Mouse (Mus musculus) intestine, embryonic 16.5 days (tissue): Measurements from ENCODE around the gene Acaca. TPM values are rescaled to one million over a fixed set of nuclear protein-coding genes. Genes with fewer than 3 reads are reported as not detected.

ENCODE experiments used
- ATAC-seq: fragments of 200-750 bp; cut with Nextera tagmentation; 2 replicates; pipeline ENCODE4 v1.8.0; 2017; ENCODE audit warnings: moderate TSS enrichment, moderate library complexity
- H3K27ac ChIP-seq: fragments of 300-500 bp; sonication (generic); 2 replicates; pipeline ENCODE4 v1.5.1; 2014; ENCODE audit warnings: mild to moderate bottlenecking, low read length
- H3K27me3 ChIP-seq: fragments of 300-500 bp; sonication (generic); replicated peaks from 2 replicates; pipeline ENCODE4 v1.6.1; 2014; ENCODE audit warnings: low read length, control low read depth, mixed read lengths; ENCODE audit not compliant: control insufficient read depth, insufficient read depth
- H3K36me3 ChIP-seq: fragments of 300-500 bp; sonication (generic); 2 replicates; pipeline ENCODE4 v1.6.1; 2014; ENCODE audit warnings: low read length, control low read depth; ENCODE audit not compliant: control insufficient read depth, insufficient read depth
- H3K4me1 ChIP-seq: fragments of 300-500 bp; sonication (generic); 2 replicates; pipeline ENCODE4 v1.6.1; 2014; ENCODE audit warnings: low read length, control low read depth, mixed read lengths; ENCODE audit not compliant: control insufficient read depth, insufficient read depth
- H3K4me2 ChIP-seq: fragments of 300-500 bp; sonication (generic); 2 replicates; pipeline ENCODE4 v1.6.1; 2014; ENCODE audit warnings: low read depth, low read length, control low read depth
- H3K4me3 ChIP-seq: fragments of 300-500 bp; sonication (generic); 2 replicates; pipeline ENCODE4 v1.5.1; 2014; ENCODE audit warnings: mild to moderate bottlenecking, low read length
- H3K9ac ChIP-seq: fragments of 300-500 bp; sonication (generic); 2 replicates; pipeline ENCODE4 v1.6.1; 2014; ENCODE audit warnings: low read depth, low read length
- H3K9me3 ChIP-seq: fragments of 300-500 bp; sonication (generic); 2 replicates; pipeline ENCODE4 v1.6.1; 2016; ENCODE audit warnings: low read length, control low read depth; ENCODE audit not compliant: control insufficient read depth
- WGBS: fragments of 180-500 bp; shearing (Covaris S2); extraction: QIAGEN DNeasy Blood & Tissue Kit; methylation state at CpG from one replicate; pipeline ENCODE4 v1.1.7; 2014; 5-methylcytosine and 5-hydroxymethylcytosine counted together
- polyA plus RNA-seq: library from polyadenylated mRNA; unstranded; fragments of >200 nt; fragmentation: Nextera tagmentation; extraction: Ambion mirVana; gene quantifications from 2 replicates; pipeline ENCODE4 v1.2.1, GENCODE M21; 2015

Gene Acaca
- polyA plus RNA-seq, 1 experiment from 2014 or later: 8.3 TPM

GRCm38 (mm10) chr11:84193249-84193648 is 63.8 kb downstream of the Acaca start:
- no peak overlapping the region for H3K4me2 ChIP-seq
- no peak overlapping the region for H3K4me3 ChIP-seq
- ATAC-seq: no peak
- WGBS: 75% methylated on average over 10 of the region's 10 CpGs
- no peak overlapping the region for H3K9ac ChIP-seq
- H3K27me3 ChIP-seq: no peaks in the 10 kb centered on the region
- no peak overlapping the region for H3K27ac ChIP-seq
- H3K36me3 ChIP-seq: peaks cover 6% of the 10 kb centered on the region; the same call in 1 of the 2 replicates
- no peaks in the 10 kb centered on the region for H3K4me1 ChIP-seq
- H3K9me3 ChIP-seq: no peaks in the 10 kb centered on the region

- Histone ChIP-seq H3K4me3 (no peak overlapping the region), H3K4me2 (no peak overlapping the region), H3K36me3 (peaks cover 6% of the 10 kb centered on the region; the same call in 1 of the 2 replicates), H3K27ac (no peak overlapping the region), H3K4me1 (no peaks in the 10 kb centered on the region), H3K27me3 (no peaks in the 10 kb centered on the region), H3K9me3 (no peaks in the 10 kb centered on the region), H3K9ac (no peak overlapping the region)
- 88% methylated on average over 3 of the region's 3 CpGs for WGBS
- no peak for ATAC-seq
Observed at GRCm38 (mm10) chr11:84194751-84195150, 65.3 kb downstream of the Acaca start.

- Histone ChIP-seq H3K9ac (no peak overlapping the region), H3K9me3 (no peaks in the 10 kb centered on the region), H3K4me3 (no peak overlapping the region), H3K4me1 (no peaks in the 10 kb centered on the region), H3K27me3 (no peaks in the 10 kb centered on the region), H3K36me3 (peaks cover 6% of the 10 kb centered on the region; the same call in 1 of the 2 replicates), H3K4me2 (no peak overlapping the region), H3K27ac (no peak overlapping the region)
- WGBS: 92% methylated on average over 3 of the region's 3 CpGs
- ATAC-seq: no peak
Observed at GRCm38 (mm10) chr11:84197607-84198402, 68.3 kb downstream of the Acaca start.

GRCm38 (mm10) chr11:84205776-84206175 is 76.3 kb downstream of the Acaca start:
- Histone ChIP-seq H3K4me2 (no peak overlapping the region), H3K27ac (no peak overlapping the region), H3K9ac (no peak overlapping the region), H3K4me1 (no peaks in the 10 kb centered on the region), H3K36me3 (0 out of 2 replicates have a peak, but pooled peaks cover 2% of the 10 kb centered on the region), H3K4me3 (no peak overlapping the region), H3K9me3 (no peaks in the 10 kb centered on the region), H3K27me3 (no peaks in the 10 kb centered on the region)
- no peak for ATAC-seq
- 62% methylated on average over 4 of the region's 4 CpGs for WGBS

- Histone ChIP-seq H3K4me1 (no peaks in the 10 kb centered on the region), H3K9ac (no peak overlapping the region), H3K36me3 (no peaks in the 10 kb centered on the region), H3K9me3 (no peaks in the 10 kb centered on the region), H3K4me2 (no peak overlapping the region), H3K27me3 (no peaks in the 10 kb centered on the region), H3K27ac (no peak overlapping the region), H3K4me3 (no peak overlapping the region)
- ATAC-seq: no peak
- 97% methylated on average over 6 of the region's 6 CpGs for WGBS
Observed at GRCm38 (mm10) chr11:84210876-84211275, 81.4 kb downstream of the Acaca start.

GRCm38 (mm10) chr11:84218951-84219350 is 89.5 kb downstream of the Acaca start:
- H3K4me2 ChIP-seq: no peak overlapping the region
- H3K9ac ChIP-seq: no peak overlapping the region
- H3K4me1 ChIP-seq: no peaks in the 10 kb centered on the region
- H3K36me3 ChIP-seq: no peaks in the 10 kb centered on the region; the same call in 1 of the 2 replicates
- H3K27ac ChIP-seq: no peak overlapping the region
- no peak overlapping the region for H3K4me3 ChIP-seq
- no peaks in the 10 kb centered on the region for H3K27me3 ChIP-seq
- 75% methylated on average over 4 of the region's 4 CpGs for WGBS
- no peak for ATAC-seq
- no peaks in the 10 kb centered on the region for H3K9me3 ChIP-seq

- H3K9ac ChIP-seq: no peak overlapping the region
- H3K36me3 ChIP-seq: no peaks in the 10 kb centered on the region
- no peaks in the 10 kb centered on the region for H3K9me3 ChIP-seq
- H3K27ac ChIP-seq: no peak overlapping the region
- H3K4me3 ChIP-seq: no peak overlapping the region
- ATAC-seq: no peak
- no peaks in the 10 kb centered on the region for H3K27me3 ChIP-seq
- no peak overlapping the region for H3K4me2 ChIP-seq
- H3K4me1 ChIP-seq: no peaks in the 10 kb centered on the region; the same call in 1 of the 2 replicates
Observed at GRCm38 (mm10) chr11:84243562-84243961, 114.1 kb downstream of the Acaca start.

- Histone ChIP-seq H3K27ac (no peak overlapping the region), H3K27me3 (no peaks in the 10 kb centered on the region), H3K4me2 (no peak overlapping the region), H3K4me1 (peaks cover 5% of the 10 kb centered on the region), H3K9ac (no peak overlapping the region), H3K36me3 (no peaks in the 10 kb centered on the region), H3K9me3 (no peaks in the 10 kb centered on the region), H3K4me3 (no peak overlapping the region)
- whole genome bisulfite sequencing: 75% methylated on average over 1 of the region's 1 CpGs
- ATAC-seq: peak; percentile 58; the same call in 1 of the 2 replicates
Observed at GRCm38 (mm10) chr11:84247370-84247769, 117.9 kb downstream of the Acaca start.

- H3K9me3 ChIP-seq: no peaks in the 10 kb centered on the region
- H3K4me1 ChIP-seq: peaks cover 5% of the 10 kb centered on the region
- H3K27ac ChIP-seq: no peak overlapping the region
- 62% methylated on average over 3 of the region's 3 CpGs for WGBS
- H3K9ac ChIP-seq: no peak overlapping the region
- no peaks in the 10 kb centered on the region for H3K36me3 ChIP-seq
- peak; percentile 70 for ATAC-seq
- H3K4me3 ChIP-seq: no peak overlapping the region
- no peak overlapping the region for H3K4me2 ChIP-seq
- no peaks in the 10 kb centered on the region for H3K27me3 ChIP-seq
Observed at GRCm38 (mm10) chr11:84251170-84251569, 121.7 kb downstream of the Acaca start.
